Mouse (Mus musculus): ENCODE data around the gene Zbtb42.

Zbtb42 gene

GRCm38 (mm10) chr12:112688458-112688857, 9.8 kb downstream of the Zbtb42 start:
- DNase-seq (ENCODE audit: low read depth): no peak

GRCm38 (mm10) chr12:112693185-112694126, 14.8 kb downstream of the Zbtb42 start:
- peak; percentile 82 for DNase-seq (ENCODE audit: low read depth)

- DNase-seq (ENCODE audit: low read depth): no peak
Observed at GRCm38 (mm10) chr12:112694127-112694475, 15.5 kb downstream of the Zbtb42 start.

GRCm38 (mm10) chr12:112696806-112697425, 18.3 kb downstream of the Zbtb42 start:
- DNase-seq (ENCODE audit: low read depth): no peak

- no peak for DNase-seq (ENCODE audit: low read depth)
Observed at GRCm38 (mm10) chr12:112700522-112700921, 21.9 kb downstream of the Zbtb42 start.

GRCm38 (mm10) chr12:112702374-112703320, 24.0 kb downstream of the Zbtb42 start:
- no peak for DNase-seq (ENCODE audit: low read depth)

- no peak for DNase-seq (ENCODE audit: low read depth)
Observed at GRCm38 (mm10) chr12:112706704-112707572, 28.3 kb downstream of the Zbtb42 start.

- no peak for DNase-seq (ENCODE audit: low read depth)
Observed at GRCm38 (mm10) chr12:112707573-112707869, 28.9 kb downstream of the Zbtb42 start.

- DNase-seq (ENCODE audit: low read depth): no peak
Observed at GRCm38 (mm10) chr12:112713984-112714383, 35.4 kb downstream of the Zbtb42 start.

- no peak for DNase-seq (ENCODE audit: low read depth)
Observed at GRCm38 (mm10) chr12:112717140-112717539, 38.5 kb downstream of the Zbtb42 start.

- no peak for DNase-seq (ENCODE audit: low read depth)
Observed at GRCm38 (mm10) chr12:112718995-112719394, 40.4 kb downstream of the Zbtb42 start.

- DNase-seq (ENCODE audit: low read depth): no peak
Observed at GRCm38 (mm10) chr12:112720216-112720615, 41.6 kb downstream of the Zbtb42 start, which contains the start of gene Cep170b. Gene Cep170b (plus strand): TSS chr12:112720455.

- no peak for DNase-seq (ENCODE audit: low read depth)
Observed at GRCm38 (mm10) chr12:112720890-112721423, 42.3 kb downstream of the Zbtb42 start.

GRCm38 (mm10) chr12:112721424-112722239, 43.0 kb downstream of the Zbtb42 start:
- no peak for DNase-seq (ENCODE audit: low read depth)

- no peak for DNase-seq (ENCODE audit: low read depth)
Observed at GRCm38 (mm10) chr12:112722240-112723027, 43.8 kb downstream of the Zbtb42 start.

GRCm38 (mm10) chr12:112723028-112723330, 44.4 kb downstream of the Zbtb42 start:
- DNase-seq (ENCODE audit: low read depth): no peak

- no peak for DNase-seq (ENCODE audit: low read depth)
Observed at GRCm38 (mm10) chr12:112723445-112723844, 44.8 kb downstream of the Zbtb42 start.

- DNase-seq (ENCODE audit: low read depth): peak; percentile 67
Observed at GRCm38 (mm10) chr12:112724077-112724805, 45.6 kb downstream of the Zbtb42 start.

- no peak for DNase-seq (ENCODE audit: low read depth)
Observed at GRCm38 (mm10) chr12:112727801-112728200, 49.2 kb downstream of the Zbtb42 start.

All from fibroblast of lung, adult 2 months (primary cell).